Mouse (Mus musculus) hindbrain, embryonic 11.5 days (tissue): ENCODE data around the gene Vmn1r19. TPM values are rescaled to one million over a fixed set of nuclear protein-coding genes. Genes with fewer than 3 reads are reported as not detected.
"Not testable (repeated sequence)": the region's sequence is repeated elsewhere in the genome, so short reads cannot be mapped to it uniquely, and the experiment has no call there.

Experiments
- ATAC-seq: fragments of 200-750 bp; cut with Nextera tagmentation; 2 replicates; pipeline ENCODE4 v1.8.0; 2017; ENCODE audit warnings: mild to moderate bottlenecking, moderate TSS enrichment, moderate library complexity; ENCODE audit not compliant: low FRiP score
- DNase-seq: peaks from one replicate; pipeline ENCODE4 v3.0.0-alpha.2; 2015; ENCODE audit warnings: low spot score
- H3K27ac ChIP-seq: fragments of 300-500 bp; sonication (generic); 2 replicates; pipeline ENCODE4 v1.5.1; 2014; ENCODE audit warnings: mild to moderate bottlenecking, low read depth, low read length
- H3K27me3 ChIP-seq: fragments of 300-500 bp; sonication (generic); 2 replicates; pipeline ENCODE4 v1.6.1; 2014; ENCODE audit warnings: mild to moderate bottlenecking, low read length, moderate library complexity, mixed read lengths; ENCODE audit not compliant: control insufficient read depth, insufficient read depth
- H3K36me3 ChIP-seq: fragments of 300-500 bp; sonication (generic); 2 replicates; pipeline ENCODE4 v1.6.1; 2014; ENCODE audit warnings: mild to moderate bottlenecking, low read length, moderate library complexity, mixed read lengths; ENCODE audit not compliant: control insufficient read depth, insufficient read depth
- H3K4me1 ChIP-seq: fragments of 300-500 bp; sonication (generic); replicated peaks from 2 replicates; pipeline ENCODE4 v1.6.1; 2014; ENCODE audit warnings: low read length, mixed read lengths; ENCODE audit not compliant: control insufficient read depth, insufficient read depth
- H3K4me2 ChIP-seq: fragments of 300-500 bp; sonication (generic); replicated peaks from 2 replicates; pipeline ENCODE4 v1.6.1; 2014; ENCODE audit warnings: mild to moderate bottlenecking, low read depth, low read length
- H3K4me3 ChIP-seq: fragments of 300-500 bp; sonication (generic); 2 replicates; pipeline ENCODE4 v1.5.1; 2014; ENCODE audit warnings: low read depth, low read length
- H3K9ac ChIP-seq: fragments of 300-500 bp; sonication (generic); 2 replicates; pipeline ENCODE4 v1.6.1; 2014; ENCODE audit warnings: low read depth, low read length
- H3K9me3 ChIP-seq: fragments of 300-500 bp; sonication (generic); 2 replicates; pipeline ENCODE4 v1.6.1; 2016; ENCODE audit warnings: low read length; ENCODE audit not compliant: control insufficient read depth
- WGBS: fragments of 180-500 bp; shearing (Covaris S2); extraction: QIAGEN DNeasy Blood & Tissue Kit; methylation state at CpG from one replicate; pipeline ENCODE4 v1.1.7; 2014; 5-methylcytosine and 5-hydroxymethylcytosine counted together
- polyA plus RNA-seq: library from polyadenylated mRNA; unstranded; fragments of >200 nt; fragmentation: Nextera tagmentation; extraction: Ambion mirVana; gene quantifications from 2 replicates; pipeline ENCODE4 v1.2.1, GENCODE M21; 2014

Vmn1r19 gene
- not detected in 2 replicates for polyA plus RNA-seq

- H3K36me3 ChIP-seq, H3K27me3 ChIP-seq, H3K9ac ChIP-seq, H3K4me3 ChIP-seq, H3K9me3 ChIP-seq, ATAC-seq, H3K4me1 ChIP-seq, DNase-seq, H3K27ac ChIP-seq, H3K4me2 ChIP-seq: not testable (repeated sequence)
- 84% methylated on average over 3 of the region's 3 CpGs for WGBS
Measured at GRCm38 (mm10) chr6:57403480-57403879, at the start of gene Vmn1r19. TSS of gene Vmn1r19 (plus strand) at chr6:57403780.

- Histone ChIP-seq H3K9me3 (no peaks in the 10 kb centered on the region), H3K4me1 (no peaks in the 10 kb centered on the region), H3K4me3 (no peak overlapping the region), H3K27ac (no peak overlapping the region), H3K27me3 (no peaks in the 10 kb centered on the region), H3K4me2 (no peak overlapping the region), H3K36me3 (no peaks in the 10 kb centered on the region), H3K9ac (no peak overlapping the region)
- 81% methylated on average over 2 of the region's 2 CpGs for WGBS
- ATAC-seq = no peak
- no peak for DNase-seq
Measured at GRCm38 (mm10) chr6:57356864-57357263, 46.7 kb upstream of the Vmn1r19 start.

- 84% methylated on average over 1 of the region's 1 CpGs for WGBS
- Histone ChIP-seq H3K9ac (no peak within 1 kb of the TSS), H3K27ac (no peak within 1 kb of the TSS), H3K36me3 (no peaks in the 10 kb centered on the region), H3K4me1 (no peaks in the 10 kb centered on the region), H3K4me2 (no peak within 1 kb of the TSS), H3K4me3 (no peak within 1 kb of the TSS), H3K27me3 (no peaks in the 10 kb centered on the region), H3K9me3 (no peaks in the 10 kb centered on the region)
- DNase-seq (no peak), ATAC-seq (no peak)
Measured at GRCm38 (mm10) chr6:57363627-57364026, 40.0 kb upstream of the Vmn1r19 start, which contains the start of gene Vmn1r17. TSS of gene Vmn1r17 (minus strand) at chr6:57363727.

- not testable (repeated sequence) for ATAC-seq, H3K27ac ChIP-seq, H3K4me1 ChIP-seq, H3K4me3 ChIP-seq, H3K36me3 ChIP-seq, H3K4me2 ChIP-seq, H3K27me3 ChIP-seq, H3K9ac ChIP-seq, DNase-seq, H3K9me3 ChIP-seq
- WGBS = 88% methylated on average over 1 of the region's 1 CpGs
Measured at GRCm38 (mm10) chr6:57365866-57366265, 37.7 kb upstream of the Vmn1r19 start.

GRCm38 (mm10) chr6:57367496-57367895 is 36.1 kb upstream of the Vmn1r19 start:
- WGBS = 84% methylated on average over 1 of the region's 1 CpGs

GRCm38 (mm10) chr6:57395683-57396082 is 7.9 kb upstream of the Vmn1r19 start, which contains the start of gene Vmn1r18:
TSS of gene Vmn1r18 (minus strand) at chr6:57395783.
- H3K27ac ChIP-seq = no peak within 1 kb of the TSS
- DNase-seq = no peak
- no peaks in the 10 kb centered on the region for H3K27me3 ChIP-seq
- no peaks in the 10 kb centered on the region for H3K36me3 ChIP-seq
- no peaks in the 10 kb centered on the region for H3K4me1 ChIP-seq
- no peak within 1 kb of the TSS for H3K4me2 ChIP-seq
- ATAC-seq = no peak
- no peak within 1 kb of the TSS for H3K9ac ChIP-seq
- H3K4me3 ChIP-seq = no peak within 1 kb of the TSS
- no peaks in the 10 kb centered on the region for H3K9me3 ChIP-seq

More at GRCm38 (mm10) chr6:57367496-57367895, 36.1 kb upstream of the Vmn1r19 start:
- Histone ChIP-seq H3K27ac (no peak overlapping the region), H3K4me3 (no peak overlapping the region), H3K4me1 (no peaks in the 10 kb centered on the region), H3K27me3 (no peaks in the 10 kb centered on the region), H3K9ac (no peak overlapping the region), H3K4me2 (no peak overlapping the region), H3K36me3 (no peaks in the 10 kb centered on the region), H3K9me3 (no peaks in the 10 kb centered on the region)
- ATAC-seq (no peak), DNase-seq (no peak)

GRCm38 (mm10) chr6:57428630-57429029 is 25.1 kb downstream of the Vmn1r19 start, which contains the start of gene Vmn1r20:
TSS of gene Vmn1r20 (plus strand) at chr6:57428930.
- no peak within 1 kb of the TSS for H3K4me2 ChIP-seq
- H3K9me3 ChIP-seq = no peaks in the 10 kb centered on the region
- H3K36me3 ChIP-seq = no peaks in the 10 kb centered on the region
- 80% methylated on average over 1 of the region's 1 CpGs for WGBS
- no peaks in the 10 kb centered on the region for H3K27me3 ChIP-seq
- no peaks in the 10 kb centered on the region for H3K4me1 ChIP-seq
- no peak within 1 kb of the TSS for H3K27ac ChIP-seq
- H3K9ac ChIP-seq = no peak within 1 kb of the TSS
- H3K4me3 ChIP-seq = no peak within 1 kb of the TSS
- ATAC-seq (no peak), DNase-seq (no peak)

- 84% methylated on average over 1 of the region's 1 CpGs for WGBS
- no peak overlapping the region for H3K4me3 ChIP-seq
- no peak overlapping the region for H3K27ac ChIP-seq
- no peaks in the 10 kb centered on the region for H3K27me3 ChIP-seq
- H3K4me2 ChIP-seq = no peak overlapping the region
- H3K9ac ChIP-seq = no peak overlapping the region
- H3K36me3 ChIP-seq = no peaks in the 10 kb centered on the region
- H3K9me3 ChIP-seq = no peaks in the 10 kb centered on the region
- DNase-seq (no peak), ATAC-seq (no peak)
- H3K4me1 ChIP-seq = no peaks in the 10 kb centered on the region
Measured at GRCm38 (mm10) chr6:57431196-57431595, 27.6 kb downstream of the Vmn1r19 start.
